Mouse (Mus musculus): ENCODE data around the gene B230219D22Rik.

The B230219D22Rik gene

DNA sequence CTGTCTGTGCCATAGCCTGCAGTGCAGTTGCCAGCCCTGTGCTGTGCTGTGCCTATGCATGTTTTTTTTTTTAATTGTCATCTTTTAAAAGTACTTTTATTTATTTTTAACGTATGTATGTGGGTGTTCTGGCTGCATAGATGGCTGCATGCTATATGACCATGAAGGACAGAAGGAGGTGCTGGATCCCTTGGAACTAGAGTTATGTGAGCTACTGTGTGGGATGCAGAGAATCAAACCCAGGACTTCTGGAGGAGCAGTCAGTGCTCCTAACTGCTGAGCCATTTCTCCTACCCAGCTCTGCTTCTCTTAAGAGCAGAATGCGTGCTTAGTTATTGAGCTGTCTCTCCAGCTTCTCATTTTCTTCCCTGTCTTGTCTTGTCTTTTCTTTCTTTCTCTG is 29.1 kb downstream of the B230219D22Rik start:
- intact Hi-C loops (cut with DNase I) = loop anchor here (10.0 kb wide), 1 partner anchor 117 kb away; no protein-coding TSS in a partner anchor

DNA sequence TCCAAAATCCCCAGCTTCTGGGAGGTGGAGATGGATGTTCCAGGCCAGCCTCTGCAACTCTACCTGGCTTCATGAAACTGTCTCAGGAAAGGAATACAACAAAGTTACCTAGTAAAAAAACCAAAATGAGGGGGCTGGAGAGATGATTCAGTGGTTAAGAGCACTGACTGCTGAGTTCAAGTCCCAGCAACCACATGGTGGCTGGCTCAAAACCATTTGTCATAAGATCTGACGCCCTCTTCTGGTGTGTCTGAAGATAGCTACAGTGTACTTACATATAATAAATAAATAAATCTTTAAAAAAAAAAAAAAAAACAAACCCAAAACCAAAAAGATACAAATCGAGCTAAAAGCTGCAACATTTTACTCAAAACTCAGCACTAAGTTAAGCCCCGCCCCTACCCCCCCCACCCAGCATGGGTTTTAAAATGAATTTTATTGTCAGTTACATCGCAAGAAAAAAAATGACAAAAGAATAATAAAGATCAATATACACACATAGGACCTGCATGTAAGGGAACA is 33.7 kb downstream of the B230219D22Rik start:
- intact Hi-C loops (cut with DNase I) = loop anchor here (2.0 to 10.0 kb wide), 3 partner anchors 34 to 122 kb away; partner anchors contain the start of gene B230219D22Rik

DNA sequence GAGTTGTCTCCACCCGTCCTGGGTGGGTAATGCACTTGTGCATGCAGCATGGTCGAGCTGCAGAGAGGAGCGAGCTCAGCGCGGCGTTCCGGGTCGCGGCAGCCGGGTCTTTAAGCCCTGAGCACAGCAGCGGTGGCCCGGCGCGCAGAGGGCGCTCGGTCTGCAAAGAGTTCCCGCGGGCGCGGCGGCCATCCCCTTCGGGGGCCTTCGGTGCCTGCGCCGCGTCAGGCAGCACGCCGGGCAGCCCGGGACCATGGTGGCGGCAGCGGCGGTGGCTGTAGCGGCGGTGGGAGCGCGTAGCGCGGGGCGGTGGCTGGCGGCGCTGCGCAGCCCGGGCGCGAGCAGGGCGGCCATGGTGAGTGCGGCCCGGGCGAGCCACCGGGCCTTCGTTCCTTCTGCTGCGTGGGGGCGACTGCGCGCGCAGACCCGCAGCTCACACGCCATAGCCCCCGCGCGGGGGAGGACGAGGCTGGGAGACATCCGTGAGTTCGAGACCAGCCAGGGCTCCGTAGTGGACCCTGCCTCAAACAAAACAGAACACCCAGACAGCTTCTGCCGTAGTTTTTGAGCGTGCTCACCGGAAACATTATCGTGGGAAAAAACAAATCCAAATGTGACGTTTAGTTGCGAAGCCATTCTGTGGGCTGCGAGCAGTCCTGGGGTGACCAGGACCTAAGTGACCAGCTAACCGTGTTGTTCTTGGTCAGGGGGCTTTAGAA is 34.4 kb downstream of the B230219D22Rik start, which contains the start of gene Pcbd2:
TSS of gene Pcbd2 (plus strand) at position 249 of the 719 bp plus-strand sequence.
- intact Hi-C loops (cut with DNase I) = loop anchor here (2.0 to 10.0 kb wide), 3 partner anchors 35 to 122 kb away; partner anchors contain the start of gene B230219D22Rik

DNA sequence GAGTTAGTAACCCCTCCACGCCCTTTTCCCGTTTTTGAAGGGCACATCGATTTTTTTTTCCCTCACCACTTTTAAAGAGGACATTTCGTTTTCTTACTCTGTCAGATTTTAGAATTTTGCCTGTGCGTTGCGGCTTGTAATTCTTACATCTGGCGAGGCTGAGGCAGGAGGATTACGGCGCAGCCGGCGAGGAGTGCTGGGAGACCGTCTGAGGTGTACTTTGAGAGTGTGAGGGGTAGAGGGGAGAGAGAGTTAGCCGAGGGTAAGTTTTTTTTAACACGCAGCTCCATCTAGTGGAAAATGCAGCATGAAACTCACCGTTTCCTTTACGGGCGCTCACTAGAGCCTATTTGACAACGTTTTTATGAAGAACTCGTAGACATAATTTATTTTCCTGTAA is 34.9 kb downstream of the B230219D22Rik start:
- intact Hi-C loops (cut with DNase I) = loop anchor here (2.0 to 10.0 kb wide), 3 partner anchors 36 to 123 kb away; partner anchors contain the start of gene B230219D22Rik

DNA sequence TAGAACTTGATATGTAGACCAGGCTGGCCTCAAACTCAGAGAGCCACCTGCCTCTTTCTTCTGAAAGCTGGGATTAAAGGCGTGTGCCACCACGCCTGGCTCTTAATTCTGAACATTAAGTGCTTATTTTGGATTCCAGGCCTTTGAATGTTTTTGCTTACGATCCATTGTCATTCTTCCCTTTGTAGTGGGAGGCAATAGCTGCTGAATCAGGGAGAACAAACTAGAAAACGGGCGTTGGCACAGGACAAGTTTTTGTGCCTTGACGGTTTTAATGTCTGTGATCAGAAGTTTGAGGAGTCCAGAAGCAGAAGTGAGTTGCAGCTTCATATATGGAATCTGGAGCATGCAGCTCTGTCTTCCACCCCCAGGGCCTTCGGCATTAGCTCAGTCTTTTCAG is 37.8 kb downstream of the B230219D22Rik start:
- intact Hi-C loops (cut with DNase I) = no loop called here

DNA sequence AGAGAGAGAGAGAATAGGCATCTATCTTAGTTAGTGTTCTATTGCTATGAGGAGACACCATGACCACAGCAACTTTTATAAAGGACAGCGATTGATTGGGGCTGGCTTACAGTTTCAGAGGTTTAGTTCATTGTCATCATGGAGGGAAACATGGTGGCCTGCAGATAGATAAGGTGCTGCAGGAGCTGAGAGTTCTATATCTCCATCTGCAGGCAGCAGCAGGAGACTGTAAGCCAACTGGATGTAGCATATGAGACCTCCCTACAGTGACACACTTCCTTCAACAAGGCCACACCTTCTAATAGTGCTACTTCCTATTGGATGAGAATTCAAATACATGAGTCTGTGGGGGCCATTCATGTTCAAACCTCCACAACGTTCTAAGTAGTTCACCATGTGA is 39.2 kb downstream of the B230219D22Rik start:
- intact Hi-C loops (cut with DNase I) = no loop called here

DNA sequence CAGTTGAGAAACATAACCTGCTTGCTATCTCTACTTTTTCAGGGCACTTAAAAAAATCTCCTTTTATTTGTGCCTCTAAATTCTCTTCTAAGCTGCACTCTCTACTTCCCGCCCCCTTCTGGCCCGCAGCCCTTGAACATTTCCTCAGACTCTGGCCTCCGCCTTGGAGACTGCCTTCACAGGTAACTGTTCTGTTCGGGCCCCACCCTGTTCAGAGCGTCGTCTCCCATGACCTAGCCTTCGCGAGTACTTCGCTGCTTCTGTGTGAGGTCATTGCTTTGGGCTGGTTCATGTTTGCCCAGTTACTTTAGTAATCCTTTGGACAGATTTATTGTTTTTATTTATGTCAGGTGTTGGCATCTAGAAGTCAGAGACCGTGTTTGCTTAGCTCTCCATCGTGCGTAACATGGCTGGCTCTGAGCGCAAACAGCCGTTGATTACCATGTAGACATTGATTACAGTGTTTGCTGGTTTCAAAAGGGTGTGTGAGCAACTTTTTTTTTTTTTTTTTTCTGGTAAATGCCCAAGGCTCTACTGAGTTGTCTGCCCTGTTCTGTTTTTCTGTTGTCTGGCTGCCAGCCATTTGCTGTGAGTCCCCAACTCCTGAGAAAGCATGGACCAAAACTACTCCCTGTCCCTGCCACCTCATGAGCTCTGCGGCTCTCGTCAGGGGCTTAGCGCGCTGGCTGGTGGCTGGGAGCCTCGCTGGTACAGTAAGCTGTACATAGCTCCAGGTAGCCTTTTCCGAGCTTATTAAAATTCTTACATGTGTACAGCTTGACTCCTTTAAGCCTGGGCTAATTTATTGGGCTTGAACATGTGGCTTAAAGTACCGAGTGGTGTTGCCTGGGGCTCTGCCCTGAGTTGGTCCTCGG is 40.9 kb downstream of the B230219D22Rik start:
- intact Hi-C loops (cut with DNase I) = no loop called here

DNA sequence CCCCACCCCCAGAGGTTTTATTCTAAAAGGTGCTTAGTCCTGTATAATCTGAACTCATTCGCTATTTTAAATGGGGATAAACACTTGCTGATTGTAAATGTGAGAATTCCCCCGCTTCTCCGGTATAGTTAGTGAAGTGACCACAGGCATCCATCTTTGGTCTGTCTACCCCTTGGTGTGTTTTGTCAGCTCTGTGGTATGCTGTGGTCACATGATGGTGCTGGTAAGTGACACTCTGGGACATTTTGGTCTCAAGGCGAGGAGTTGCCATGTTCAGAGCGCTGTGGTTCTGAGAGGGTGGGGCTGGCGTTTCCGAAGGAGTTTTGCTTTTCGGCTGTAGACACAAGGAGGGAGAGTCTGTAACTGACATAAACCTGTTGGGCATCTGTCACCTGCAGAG is 45.0 kb downstream of the B230219D22Rik start:
- intact Hi-C loops (cut with DNase I) = no loop called here

DNA sequence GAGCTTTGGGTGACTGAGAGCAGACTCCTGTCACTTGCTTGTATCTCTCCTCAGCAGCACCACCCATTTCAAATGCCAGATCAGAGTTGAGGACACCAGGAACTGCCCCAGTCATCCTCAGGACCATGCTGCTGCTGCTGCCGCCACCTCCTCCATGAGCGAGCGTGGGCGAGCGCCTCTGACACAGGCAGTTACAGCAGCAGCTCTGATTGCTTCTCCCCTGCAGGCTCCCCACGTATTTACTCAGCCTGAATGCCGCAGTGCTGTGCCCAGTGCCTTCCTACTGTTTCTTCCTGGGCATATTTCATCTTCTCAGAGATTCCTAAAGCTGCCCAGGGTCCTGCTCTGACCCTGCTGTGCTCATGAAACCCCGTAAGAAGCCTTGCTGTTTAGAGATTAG is 49.4 kb downstream of the B230219D22Rik start:
- intact Hi-C loops (cut with DNase I) = no loop called here
